Mouse (Mus musculus) heart, adult 8-10 months (tissue): ENCODE data around the gene Kctd8. TPM values are rescaled to one million over a fixed set of nuclear protein-coding genes. Genes with fewer than 3 reads are reported as not detected.
"Not testable (repeated sequence)": the region's sequence is repeated elsewhere in the genome, so short reads cannot be mapped to it uniquely, and the experiment has no call there.

Experiments used
- DNase-seq: peaks from one replicate; pipeline ENCODE4 v3.0.0; 2022; ENCODE audit warnings: low spot score
- total RNA-seq, 4 experiments: library from RNA; stranded (reverse); gene quantifications; 2 replicates each; pipeline ENCODE4 v1.2.4; 2022

The Kctd8 gene
- 1 to 10 TPM in 2 of 4 experiments, under 1 TPM in 2; 0.92 to 1.1 (median 0.98) TPM for total RNA-seq

DNA sequence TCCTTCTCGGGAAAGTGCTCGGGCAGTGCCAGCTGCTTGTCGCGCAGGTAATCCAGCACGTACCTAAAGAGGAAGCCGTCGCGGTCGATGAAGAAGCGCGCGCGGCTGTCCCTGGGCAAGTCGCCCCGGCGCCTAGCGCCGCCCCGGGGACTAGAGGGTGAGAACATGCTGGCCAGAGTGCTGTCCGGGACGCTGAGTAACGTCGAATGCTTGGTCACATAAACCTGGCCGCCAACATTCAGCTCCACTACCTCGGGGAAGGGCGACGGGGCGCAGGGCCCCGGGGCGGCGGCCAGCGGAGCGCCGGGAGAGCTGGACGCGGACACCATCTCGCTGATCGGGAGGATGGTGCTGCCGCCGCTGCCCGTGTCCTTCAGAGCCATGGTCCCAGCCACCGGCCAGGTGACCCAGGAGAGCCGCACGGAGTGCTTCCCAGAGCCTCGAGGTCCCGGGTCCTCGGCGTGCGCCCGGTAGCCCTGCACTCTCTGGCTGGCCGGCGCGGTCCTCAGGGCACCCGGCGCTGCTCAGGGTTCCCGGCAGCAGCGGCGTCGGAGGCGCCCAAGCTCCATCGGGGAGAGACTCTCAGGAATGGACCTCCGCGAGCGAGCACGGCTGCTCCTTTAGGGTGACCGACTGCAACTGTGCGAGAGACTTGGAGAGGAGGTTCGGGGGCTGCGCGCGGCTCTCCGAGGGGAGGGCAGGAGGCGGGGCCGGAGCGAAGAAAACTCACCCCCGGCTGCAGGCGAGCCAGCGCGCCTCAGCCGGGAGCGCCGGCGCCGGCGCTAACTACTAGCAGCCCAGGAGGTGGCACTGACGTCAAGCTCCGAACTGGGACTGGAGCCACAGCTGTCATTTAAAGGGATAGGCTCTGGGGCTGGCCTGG, at the start of gene Kctd8:
TSS of gene Kctd8 (minus strand) at position 761 of the 883 bp plus-strand sequence.
- peak; percentile 9 for DNase-seq

DNA sequence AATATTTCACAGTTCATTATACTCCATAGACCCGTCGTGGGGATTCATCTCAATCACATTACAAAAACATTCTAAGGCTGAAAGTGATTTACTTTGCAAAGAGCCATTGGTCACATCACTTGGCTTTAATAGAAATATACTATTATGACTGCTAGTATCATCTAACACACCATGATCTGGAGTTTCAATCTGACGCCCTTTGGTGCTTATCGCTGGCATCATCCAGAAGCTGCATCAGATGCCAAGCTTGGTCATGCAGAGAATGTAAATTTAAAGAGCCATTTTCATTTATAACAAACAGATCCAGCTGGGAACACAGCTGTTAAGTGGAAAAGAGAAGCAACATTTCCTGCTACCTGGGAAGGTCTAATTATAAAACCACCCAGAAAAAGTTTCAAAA, 37.6 kb upstream of the Kctd8 start:
- no peak for DNase-seq

DNA sequence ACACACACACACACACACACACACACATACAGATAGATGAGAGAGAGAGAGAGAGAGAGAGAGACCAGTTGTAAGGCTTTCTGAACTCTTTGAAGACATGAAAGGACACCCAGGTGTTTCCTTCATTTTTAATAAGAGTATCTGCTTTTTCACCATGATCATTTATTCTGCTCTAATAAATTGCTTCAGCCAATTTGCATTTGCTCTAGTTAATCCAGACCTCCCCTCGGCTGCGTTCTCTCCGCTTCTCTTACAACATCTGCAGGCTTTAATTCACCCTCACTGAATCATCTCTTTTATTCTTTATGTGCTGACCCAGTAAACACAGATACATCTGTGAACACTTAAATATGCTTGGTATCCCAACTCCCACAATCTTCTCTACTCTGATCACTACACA, 9.1 kb upstream of the Kctd8 start:
- DNase-seq = no peak

DNA sequence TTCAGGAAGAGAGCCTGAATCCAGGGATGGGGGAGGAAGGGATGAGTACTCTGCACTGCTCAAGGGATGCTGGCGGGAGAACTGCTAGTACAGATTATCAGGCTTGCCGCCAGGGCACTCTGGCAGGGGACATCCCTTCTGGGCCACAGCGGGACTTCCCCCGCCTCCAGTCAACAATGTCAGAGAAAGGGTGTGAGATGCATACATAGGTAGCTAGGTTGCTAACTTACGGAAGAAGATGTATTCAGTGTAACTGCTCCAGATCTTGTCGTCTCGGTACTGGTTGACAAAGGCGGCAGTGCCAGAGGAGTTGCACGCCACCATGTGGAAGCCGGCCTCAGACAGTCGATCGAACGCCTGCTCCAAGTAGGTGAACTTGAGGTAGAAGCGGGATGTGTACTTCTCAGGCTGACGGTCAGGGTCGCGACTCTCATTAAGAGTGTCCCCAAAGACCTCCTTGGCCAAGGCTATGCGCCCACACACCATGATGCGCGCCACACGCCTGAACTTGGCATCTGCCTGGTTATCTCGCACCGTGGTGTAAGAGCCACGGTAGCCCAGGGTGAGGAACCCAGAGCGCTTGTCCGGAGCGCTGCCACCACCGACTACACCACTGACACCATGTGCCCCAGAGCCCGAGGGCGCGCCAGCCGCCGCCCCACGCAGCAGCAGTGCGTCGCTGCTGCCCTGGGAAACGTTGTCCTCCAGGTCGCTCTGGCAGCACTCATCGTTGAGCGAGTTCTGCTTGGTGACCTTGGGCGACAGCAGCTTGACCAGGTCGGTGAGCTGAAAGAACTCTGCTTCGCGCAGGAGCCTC, 1.2 kb downstream of the Kctd8 start:
- peak; percentile 9 for DNase-seq

DNA sequence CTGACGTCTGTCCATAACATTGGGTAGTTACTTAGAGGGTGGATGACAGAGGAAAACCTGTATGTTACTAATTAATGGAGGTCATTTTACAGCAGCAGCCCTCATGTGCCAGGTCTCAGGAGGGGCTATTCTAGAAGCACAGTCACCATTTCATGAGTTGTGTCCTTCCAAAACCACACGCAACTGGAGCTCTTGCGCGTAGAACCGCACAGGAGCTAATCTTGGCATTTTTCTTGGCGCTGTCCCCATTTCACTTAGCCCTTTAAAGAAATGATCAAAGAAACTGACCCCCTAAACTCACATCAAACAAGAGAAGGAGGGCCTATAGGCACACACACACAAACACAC, 1.9 kb downstream of the Kctd8 start:
- DNase-seq = no peak

DNA sequence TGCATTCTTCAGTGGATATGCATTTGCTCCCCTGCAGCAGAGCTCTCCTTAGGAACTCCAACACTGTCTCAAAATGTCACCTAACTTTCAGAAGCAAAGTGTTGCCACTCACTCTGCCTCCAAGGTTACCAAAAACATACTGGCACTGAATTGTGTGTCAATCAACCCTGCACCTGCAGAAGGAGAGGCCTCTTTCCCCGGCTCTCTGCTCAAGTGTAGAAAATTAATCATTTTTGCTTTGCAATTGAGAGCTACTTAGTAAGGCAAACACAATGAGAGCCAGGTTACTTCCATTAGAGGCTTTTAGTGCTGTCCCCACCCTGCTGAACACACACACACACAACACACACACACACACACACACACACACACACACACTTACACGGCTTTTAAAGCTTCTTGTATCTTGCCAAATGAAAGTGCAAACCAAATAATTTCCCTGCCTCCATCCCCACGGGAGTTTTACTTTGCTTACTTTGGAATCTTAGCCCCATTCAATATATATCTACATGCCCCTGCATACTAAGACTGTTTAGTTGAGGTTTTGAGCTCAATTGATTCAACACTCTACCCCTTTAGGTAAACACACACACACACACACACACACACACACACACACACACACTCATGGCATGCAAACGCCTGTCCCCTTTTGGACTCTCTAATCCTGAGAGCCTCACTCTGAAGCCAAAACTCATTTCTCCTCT, 2.4 kb downstream of the Kctd8 start:
- no peak for DNase-seq

DNA sequence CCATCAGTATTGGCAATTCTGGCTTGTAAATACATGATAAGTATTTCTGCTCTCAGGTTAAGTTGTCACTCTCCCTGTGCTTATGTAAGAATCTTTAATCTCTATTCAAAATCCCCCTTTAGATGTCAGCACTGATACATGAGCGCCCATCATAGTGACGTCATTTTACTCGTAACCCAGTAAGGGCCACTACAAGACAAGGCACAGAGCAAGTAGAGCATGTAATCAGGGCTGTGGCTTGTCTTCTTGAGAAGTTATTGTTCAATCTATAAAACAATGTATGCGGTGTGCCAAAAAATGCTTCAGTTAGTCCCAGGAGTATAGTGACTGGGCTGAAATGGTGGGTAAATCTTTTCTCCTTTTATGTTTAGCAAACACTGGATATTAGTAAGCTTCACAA, 13.9 kb downstream of the Kctd8 start:
- no peak for DNase-seq

DNA sequence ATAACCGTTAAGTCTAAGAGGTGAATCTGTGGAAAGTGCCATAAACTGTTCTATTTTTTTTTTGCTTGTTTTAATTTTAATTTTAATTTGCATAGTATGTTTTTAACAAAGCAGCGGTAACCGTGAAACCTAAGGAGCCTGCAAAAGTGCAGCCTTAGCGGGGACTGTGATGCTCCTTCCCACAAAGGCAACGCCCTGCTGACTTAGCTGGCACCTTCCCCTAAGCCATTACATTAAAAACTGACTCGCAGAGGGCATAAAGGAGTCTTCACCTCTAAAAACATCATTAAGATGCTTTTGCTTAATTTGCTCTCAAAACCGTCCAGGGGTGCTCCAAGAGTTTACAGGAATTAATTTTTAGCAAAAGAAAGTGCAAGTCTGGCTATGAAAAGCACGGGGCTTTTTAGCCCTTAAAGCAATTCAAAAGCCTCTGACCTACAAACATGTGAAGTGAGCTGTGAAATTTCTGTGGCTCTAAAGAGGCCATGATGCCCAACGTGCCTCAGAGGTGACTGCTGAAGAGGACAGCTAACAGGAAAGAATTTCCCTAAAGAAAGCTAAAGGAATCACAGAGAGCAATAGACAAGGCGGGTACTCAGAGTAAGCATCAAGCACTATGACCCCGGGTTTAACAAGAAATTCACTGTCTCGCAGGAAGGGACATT, 16.8 kb downstream of the Kctd8 start:
- DNase-seq = no peak

DNA sequence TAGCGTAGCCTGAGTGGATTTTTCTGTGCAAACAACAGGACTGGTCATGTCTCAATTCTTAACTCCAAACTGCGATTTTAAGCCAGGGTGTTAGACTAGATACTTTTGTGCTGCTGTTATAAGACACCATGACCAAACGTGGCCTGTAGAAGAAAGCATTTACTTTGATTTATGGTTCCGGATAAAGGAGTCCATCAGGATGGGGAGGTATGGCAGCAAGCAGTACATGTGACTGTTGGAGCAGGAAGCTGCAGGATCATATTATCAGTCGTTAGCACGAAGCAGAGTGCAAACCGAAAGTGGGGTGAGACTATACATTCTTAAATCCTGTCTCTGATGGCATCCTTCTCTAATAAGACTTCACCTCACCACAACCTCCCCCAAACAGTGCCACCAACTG, 28.9 kb downstream of the Kctd8 start:
- DNase-seq = no peak

DNA sequence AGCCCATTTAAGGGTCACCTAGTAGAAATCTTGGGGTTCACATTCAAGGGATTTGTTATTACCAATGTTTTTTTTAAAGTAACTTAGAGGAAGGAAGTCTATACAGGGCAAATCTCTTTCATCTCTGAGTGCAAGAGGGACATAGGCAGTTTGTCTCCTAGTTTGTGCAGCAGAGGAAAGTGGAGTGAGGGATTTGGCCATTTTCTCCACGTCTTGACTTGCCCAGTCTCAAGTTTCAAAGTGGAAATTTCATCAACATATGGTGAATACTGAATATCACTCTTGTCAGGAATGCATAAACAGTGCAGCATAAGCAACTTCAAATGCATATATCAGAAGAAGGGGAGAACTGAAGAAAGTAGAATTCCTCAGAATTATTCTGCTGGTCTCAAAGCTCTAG, 39.8 kb downstream of the Kctd8 start:
- DNase-seq = no peak

DNA sequence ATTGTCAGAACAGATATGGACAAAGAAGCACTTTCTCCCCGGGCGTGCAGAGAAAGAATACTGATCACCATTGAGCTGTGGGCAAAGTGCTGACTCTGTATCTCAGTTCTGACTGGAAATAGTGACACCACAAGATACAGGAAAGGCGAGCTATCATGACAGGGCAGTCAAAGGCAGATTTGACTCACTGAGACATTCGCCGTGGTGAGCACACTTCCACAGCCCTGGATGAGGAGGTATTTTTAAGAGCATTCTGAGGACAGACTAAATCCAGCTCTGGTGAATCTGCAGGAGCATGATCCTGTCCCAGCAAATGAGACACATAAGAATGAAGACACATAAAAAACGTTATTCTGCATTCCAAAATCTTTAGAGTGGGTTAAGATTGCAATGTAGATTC, 49.1 kb downstream of the Kctd8 start:
- no peak for DNase-seq

DNA sequence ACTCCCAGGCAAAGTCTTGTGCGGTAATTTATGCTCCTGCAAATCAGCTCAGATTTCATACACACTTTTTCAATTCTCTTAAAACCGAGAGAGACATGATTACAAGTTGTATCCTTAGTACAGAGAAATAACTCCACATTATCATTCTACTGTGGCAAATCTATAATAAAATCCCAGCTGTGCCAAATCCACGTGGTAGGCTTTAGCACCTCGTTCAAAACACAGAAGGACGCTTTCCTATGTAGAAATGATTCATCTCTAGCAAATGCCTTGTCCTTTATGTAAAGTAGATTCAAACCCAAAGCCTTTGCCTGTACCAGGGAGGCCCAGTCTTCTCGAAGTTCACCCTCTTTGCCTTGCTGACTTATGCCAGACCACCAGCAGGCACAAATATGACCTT, 57.1 kb downstream of the Kctd8 start:
- DNase-seq = no peak

DNA sequence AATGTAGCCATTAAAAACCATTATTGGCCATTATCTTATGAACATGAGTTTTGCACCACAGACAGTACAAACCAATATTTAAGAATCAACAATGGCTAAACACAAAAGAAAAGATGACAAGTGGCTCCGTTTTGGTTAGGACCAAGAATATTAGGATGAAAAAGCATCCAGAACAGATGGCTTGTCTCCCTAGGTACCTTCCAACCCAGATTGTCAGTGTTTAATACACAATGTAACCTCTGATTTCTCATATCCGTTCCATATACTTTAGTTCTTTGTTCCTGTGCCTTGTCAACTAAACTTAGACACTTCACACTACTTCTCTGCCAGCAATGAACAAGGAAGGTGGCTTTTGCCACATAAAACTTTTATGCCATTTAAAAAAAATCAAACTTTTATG, 89.1 kb downstream of the Kctd8 start:
- no peak for DNase-seq

DNA sequence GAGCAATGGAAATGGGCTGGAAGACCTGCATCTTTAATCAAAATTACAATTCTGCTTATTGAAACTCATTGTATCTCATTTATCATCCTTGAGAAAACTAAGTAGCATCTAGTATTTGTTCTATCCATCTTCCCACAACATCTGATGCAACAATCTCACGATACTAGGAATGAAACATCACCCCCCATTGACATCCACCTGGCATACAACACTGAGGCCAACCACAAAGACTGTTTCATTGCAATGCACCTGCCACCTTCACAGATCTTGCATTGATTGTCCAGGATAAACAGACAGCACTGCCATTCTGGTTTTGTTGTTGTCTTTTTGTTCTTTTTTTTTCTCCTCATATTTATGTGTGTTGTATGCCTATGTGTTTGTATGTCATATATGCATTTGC, 99.5 kb downstream of the Kctd8 start:
- no peak for DNase-seq

DNA sequence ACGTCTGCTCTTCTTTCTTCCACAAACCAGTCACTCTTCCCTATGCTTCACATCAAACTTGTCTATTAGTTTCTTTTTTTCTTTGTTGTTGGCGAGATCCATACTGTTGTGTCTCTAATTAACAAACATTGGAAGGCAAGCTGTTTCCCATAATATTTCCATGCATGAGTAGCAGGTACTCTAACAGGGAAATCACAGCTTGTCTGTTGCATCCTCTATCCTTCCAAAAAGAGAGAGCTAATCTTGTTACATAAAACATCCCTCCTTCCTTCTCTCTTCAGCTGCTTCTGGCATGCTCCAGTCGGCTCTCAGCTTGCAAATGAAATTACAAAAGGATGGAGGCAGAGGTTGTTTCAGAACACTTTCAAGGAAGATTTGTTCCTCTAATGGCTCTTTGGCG, 107.9 kb downstream of the Kctd8 start:
- DNase-seq = no peak

DNA sequence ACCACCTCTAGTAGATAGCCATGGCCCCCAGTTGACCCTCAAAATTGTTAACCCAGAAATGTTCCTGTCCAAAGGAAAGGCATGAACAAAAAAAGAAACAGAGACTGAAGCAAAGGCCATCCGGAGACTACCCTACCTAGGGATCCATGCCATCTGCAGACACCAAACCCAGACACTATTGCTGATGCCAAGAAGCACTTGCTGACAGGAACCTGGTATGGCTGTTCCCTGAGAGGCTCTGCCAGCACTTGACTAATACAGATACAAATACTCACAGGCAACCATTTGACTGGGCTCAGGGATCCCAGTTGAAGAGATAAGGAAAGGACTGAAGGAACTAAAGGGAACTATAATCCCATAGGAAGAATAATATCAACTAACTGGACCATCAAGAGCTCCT, 109.8 kb downstream of the Kctd8 start:
- not testable (repeated sequence) for DNase-seq

DNA sequence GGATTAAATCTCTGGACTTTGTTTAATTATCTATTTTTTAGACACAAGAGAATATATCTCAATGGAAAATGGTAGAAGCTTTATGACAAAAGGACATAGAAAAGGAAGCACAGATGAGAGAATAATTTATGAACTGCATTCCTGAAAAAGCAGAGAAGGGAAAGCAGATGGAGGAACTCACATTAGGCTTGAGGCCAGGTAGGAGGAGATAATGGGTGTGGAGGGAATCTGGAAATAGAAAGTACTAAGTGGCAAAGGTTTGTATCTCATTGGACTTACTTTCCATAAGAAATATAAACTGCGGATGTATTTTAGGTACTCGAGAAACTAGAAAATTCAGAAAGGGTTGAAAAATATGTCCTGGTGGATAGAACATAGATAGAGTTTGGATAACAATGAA, 114.3 kb downstream of the Kctd8 start:
- no peak for DNase-seq

DNA sequence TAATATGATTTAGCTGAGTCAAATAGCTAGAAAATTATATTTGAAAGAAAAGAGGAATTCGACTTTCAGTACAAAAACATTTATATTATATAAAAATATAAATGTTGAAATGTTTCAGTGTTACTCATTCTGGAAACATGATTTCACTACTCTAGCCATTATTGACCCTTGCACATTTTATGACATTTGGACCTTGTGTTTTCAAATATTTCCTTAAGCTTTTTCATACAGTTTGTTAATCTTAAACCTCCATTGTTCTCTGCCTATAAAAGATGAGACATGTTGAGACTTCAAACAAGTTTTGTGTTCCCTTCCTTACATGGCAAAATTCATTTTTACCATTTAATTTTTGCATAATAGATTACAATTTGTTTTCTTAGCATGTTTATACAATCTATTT, 118.9 kb downstream of the Kctd8 start:
- DNase-seq = no peak

DNA sequence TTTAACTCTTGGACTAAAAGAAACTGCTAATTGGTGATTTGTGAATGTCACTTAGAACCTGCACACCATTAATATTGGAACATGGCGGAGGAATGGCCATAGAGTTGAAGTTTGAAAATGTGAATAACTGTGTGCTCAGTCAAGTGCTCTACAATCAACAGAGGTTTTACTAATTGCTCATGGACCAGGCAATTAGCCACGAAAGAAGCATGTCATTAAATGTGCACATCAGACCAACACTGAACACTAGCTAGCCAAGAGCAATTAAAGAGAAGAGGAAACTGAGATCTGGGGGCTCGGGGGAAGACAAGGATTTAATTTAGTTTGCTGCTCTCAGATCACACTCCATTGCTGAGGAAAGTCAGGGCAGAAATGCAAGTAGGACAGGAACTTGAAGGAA, 126.3 kb downstream of the Kctd8 start:
- no peak for DNase-seq

DNA sequence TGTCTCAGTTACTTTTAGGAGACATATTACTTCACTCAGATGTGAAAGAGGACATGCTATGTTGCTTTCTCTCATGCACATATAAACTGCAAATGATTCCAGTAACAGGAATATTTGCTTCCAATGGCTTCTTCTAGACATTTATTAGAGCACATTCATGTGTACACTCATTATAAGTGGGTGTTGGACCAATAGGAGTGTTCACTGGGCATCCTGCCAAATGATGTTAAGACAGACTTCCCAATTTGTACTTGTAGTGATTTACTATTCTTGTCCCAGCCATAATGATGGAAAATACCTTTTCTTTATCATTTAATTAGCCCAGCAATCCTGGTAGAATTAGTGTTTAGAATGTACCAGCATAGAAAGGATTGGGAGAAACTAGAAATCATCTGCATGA, 132.1 kb downstream of the Kctd8 start:
- DNase-seq = no peak

DNA sequence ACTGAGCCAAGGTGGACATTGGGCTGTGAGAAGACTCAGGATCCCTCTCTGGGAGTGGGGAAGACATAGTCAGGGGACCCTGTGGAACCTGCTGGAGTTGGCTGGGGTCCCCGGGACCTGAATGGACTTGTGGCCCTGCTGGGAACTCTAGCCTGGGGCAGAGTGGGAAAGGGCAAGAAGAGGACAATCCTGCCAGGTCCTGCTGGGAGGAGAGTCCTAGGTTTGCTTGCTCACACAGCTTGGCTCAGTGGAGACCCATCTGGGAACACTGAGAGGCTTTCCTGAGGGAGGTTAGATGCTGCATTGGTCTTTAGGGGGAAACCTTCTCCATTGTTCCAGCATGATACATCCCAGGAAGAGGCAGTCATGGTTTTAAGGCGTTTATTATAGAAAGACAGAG, 133.8 kb downstream of the Kctd8 start:
- DNase-seq = no peak
